Mouse (Mus musculus) NIH3T3 (cell line): ENCODE results near the gene A3galt2.
A peak's percentile ranks its signal among the peaks of the same experiment; 100 is the strongest.

Experiments used
- DNase-seq: peaks from one replicate; pipeline ENCODE4 v3.0.0-alpha.2; 2012; ENCODE audit warnings: low read depth

A3galt2 gene

DNA sequence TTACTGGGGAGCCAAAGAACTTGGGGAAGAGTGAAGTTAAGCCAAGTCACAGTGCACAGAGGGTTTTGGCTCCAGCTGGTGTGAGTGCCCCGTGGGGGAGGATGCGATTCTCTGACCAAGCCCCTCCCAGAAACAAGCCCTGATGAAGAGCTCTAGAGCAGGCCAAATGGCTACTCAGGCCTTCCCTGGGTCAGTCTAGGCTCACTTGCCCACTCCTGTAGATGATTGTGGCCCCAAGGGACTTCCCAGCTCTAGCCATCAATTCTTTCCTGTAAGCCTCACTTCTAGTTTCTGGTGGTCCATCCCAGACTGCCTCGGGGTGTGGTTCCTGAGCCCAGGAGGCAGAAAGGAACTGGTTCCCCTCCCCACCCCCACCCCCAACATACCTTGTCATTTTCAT, at the start of gene A3galt2:
Gene A3galt2 (plus strand): TSS at position 301 of the 400 bp plus-strand sequence.
- no peak for DNase-seq

DNA sequence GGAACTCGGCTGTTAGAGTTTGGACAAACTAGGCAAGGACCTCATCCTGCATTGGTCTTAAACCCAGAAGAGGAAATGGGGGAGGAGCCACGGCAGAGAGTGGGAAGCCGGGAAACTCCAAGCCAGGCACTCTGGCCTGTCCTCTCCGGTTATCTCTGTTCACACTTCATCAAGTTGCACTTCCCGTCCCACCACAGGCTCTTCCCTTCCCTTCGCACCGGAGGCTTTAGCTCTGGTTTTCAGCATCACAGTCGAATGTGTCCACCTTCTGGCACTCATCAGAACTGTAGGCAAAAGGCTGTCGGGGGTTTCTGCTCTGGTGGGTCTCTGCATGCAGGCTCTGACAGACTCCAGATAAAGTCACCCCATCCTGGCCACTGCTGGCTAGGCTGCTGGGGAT, 48.5 kb upstream of the A3galt2 start:
- DNase-seq, result peak; percentile 51

DNA sequence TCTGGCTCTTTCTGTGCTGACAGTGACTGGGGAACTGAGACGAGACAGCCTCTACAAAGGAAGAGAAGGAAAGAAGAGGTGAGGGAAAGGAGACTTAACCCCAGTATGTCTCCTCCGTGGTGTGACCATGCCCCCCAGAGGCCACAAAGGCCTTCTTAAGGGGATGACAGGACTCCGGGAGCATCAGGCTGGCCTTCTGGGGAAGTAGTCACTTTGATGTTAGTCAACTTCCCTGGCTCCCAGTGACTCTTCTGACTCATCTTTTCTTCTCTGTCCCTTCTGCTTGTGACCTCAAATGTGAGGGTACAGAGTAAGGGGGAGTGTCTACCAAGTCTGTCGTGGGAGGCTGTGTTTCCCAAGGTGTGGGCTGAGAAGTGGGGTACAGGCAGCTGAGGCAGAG, 47.8 kb upstream of the A3galt2 start:
- DNase-seq, result no peak

DNA sequence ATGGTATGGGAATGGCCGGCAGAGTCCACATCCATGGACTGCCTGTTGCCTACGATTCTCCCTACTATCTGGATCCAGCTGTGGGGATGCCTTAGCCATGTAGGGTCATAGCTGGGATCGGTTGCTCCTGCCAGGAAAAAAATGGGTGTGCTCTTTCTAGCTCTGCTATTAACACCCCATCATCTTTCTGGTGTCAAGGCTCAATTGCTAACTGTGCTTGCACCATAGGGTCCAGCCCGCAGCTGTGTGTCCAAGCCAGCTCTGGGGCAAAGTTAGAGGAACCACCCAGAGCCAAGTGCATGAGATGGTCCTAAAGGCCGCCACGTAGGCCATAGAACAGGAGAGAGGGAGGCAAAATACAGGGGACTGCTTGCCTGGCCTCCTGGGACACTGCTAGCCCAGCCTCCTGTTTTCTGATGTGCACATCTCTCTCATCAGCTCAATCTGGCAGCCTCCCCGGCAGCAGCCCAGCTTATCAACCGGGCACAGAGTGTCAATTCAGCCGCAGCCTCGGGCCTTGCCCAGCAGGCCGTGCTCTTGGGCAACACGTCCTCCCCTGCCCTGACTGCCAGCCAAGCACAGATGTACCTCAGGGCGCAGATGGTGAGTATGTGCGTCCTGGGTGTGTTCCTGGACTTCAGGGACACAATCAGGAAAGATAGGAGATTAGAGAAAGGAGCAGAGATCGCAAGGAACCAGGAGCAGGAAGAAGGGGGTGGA, 45.9 kb upstream of the A3galt2 start:
- DNase-seq, result no peak

DNA sequence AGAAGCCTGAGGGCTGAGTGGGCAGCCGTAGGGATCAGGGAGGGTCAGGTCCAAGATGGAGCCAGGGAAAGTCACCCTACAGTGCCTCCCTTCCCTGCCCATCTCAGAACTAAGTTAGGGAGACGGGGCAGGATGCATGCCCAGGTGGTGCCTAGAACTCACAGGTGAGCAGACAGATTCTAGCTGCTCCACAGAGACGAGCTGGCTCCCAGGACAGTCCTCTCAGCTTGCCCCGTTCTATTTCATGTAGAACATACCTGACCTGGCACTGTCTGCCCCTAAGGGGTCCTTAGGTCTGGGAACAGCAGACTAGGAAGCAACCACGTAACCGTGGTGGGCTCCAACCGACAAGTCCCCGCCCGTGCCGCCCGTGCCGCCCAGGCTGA, 45.4 kb upstream of the A3galt2 start:
- DNase-seq, result no peak

DNA sequence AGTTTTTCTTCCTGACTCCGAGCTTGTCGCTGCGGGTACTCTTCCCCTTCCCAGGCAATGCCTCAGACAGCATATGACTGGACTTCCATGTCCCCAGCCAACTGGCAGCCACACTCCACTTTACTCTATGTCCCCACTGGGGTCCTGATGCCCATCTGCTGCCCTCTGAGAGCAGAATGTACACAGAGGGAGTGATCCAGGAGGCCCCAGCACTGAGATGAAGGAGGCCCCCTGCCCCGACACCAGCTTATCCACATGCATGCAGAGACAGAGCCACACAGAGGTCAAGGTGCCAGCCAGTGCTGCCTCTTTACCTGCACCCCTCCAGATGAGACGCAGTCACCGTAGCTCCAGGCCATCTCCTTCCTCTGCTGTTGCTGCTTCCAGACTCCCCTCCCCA, 44.9 kb upstream of the A3galt2 start:
- no peak for DNase-seq

DNA sequence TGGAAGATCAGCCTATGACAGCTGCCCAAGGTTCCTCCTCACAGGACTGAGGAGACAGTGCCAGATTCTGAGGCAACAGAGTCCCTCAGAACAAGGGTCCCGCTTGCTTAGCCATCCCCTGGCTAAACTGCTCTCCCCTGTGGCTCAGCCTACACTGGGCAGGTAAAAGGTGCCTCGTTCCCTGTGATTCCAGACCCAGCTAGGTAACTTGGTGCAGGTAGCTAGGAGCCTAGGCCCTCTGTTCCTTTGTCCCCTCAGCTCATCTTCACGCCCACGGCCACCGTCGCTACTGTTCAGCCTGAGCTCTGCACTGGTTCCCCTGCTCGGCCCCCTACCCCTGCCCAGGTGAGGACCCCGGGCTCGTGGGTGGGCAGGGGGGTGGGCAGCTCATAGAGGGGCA, 44.4 kb upstream of the A3galt2 start:
- DNase-seq, result no peak

DNA sequence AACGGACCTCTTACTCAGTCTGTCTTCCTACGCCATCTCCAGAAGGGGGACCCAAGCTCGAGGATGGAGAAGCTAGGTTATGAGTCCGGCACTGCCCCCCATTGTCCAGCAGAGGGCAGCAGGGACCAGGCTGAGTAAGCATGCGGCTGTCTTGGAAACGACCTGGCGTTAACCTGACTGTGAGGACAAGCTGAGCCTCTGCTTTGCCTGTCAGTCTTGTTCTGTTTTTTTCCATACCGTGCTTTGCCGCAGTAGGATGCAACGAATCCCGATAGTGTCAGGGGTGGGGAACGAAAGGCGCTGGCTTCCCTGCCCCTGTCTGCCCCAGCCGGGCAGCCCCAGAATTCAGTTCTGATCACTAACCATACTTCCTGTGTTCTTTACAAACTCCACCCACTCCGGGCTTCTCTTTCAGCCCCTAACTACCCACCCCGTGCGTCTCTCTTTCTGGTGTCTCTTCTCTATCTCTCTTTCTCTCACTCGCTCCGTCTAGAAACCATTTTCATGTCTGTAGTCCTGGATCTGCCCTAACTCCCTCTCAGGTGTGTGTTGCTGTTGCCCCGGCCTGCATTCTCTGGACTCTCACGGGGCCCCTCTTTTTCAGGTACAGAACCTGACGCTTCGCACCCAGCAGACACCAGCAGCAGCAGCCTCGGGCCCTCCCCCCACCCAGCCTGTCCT, 43.6 kb upstream of the A3galt2 start:
- DNase-seq, result peak; percentile 99

DNA sequence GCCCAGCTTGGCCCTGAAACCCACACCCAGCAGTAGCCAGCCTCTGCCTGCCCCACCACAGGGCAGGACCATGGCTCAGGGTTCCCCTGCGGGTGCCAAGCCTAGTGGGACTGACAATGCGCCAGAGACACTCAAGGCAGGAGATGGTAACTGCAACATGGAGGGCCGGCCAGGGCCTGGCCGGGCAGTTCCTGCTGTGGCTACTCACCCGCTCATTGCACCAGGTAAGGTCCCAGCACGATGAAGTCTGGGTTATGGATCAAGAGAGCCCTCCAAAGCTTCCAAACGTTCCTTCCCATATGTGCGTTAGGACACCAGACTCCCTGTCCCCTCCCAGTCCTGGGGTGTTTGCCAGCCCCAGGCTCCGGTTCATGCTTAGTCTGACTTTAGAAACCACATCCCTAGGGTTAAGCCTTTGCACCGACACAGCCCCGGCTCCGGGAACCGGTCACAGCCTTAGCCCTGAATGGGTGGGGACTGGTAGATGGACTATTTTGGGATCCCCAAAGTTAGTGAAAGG, 43.0 kb upstream of the A3galt2 start:
- DNase-seq, result peak; percentile 37

DNA sequence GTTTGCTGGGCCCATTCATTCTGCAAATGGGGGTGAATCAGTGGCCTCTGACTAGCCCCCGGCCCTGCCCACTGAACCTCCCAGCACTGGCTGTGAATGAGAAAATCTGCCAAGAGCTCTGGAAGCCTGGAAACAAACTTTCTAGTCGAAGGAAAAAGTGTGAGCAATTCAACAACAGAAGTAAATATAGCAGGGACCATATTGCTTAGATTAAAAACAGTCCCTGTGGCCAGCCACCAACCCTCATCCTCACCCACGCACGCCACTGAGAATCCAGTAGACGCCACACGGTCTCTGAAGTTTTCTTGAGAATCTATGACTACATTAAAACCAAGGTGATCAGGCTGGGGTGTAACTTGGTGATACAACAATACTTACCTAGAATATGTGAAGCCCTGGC, 42.2 kb upstream of the A3galt2 start:
- peak; percentile 38 for DNase-seq

DNA sequence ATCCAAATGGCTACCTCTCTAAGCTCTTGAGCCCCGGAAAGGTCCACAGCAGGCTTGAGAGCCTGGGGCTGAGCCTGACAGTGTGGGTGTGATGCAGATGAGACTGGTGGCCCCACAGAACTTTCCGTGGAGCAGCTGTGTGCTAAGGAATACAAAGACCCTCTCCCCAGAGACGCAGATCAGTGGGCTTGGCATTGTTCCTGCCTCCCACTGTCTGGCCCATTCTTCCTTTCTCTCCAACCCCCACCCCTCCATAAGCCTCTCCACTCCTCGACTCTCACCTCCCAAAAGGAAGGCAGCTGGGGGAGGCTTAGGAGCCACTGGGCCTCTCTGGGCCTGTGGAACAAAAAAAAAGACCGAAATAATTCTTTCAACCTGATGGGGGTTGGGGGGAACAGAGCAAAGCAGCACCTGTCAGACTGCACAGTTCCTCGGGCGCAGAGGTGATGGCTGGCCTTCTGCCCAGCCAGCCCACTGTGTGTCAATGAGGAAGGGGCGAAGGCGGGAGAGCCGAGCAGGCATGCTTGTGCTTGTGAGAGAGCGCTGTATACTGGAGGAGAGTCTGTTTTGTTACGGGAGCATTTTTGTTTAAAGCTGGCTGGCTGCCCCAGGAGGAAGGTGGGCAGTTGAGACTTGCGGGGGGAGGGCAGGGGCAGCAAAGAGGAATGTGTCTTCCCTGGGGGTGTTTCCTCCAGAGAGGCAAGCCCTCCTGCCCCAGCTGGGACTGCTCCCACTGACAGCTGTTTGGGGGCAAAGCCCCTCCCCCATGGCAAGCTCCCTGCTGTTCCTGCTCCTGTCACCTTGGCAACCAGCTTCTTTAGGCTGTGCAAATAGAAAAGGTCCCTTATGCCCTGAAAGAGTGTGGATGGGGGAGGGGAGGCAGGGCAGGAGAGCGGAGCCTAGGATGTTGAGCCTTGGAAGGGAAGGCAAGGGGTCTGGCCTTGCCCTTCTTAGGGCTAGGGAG, 39.6 kb upstream of the A3galt2 start:
- DNase-seq, result no peak

DNA sequence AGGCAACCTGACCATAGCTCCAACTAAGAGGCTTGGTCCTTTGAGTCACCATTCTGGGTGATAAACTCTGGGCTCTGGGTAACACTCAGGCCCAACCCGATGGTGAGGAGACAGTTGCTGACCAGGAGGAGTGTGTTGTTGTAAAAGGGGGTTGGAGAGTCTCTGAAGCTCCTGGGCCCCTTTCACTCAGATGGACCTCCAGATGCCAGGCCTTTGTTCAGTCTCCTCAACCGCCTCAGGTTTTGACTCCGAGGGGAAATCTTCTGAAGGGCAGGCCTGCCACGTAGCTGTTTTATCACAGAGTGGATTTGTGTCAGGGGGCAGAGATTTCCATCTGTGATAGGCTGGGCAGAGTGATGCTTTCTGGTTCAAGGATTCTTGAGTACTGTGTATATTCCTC, 38.9 kb upstream of the A3galt2 start:
- DNase-seq, result no peak

DNA sequence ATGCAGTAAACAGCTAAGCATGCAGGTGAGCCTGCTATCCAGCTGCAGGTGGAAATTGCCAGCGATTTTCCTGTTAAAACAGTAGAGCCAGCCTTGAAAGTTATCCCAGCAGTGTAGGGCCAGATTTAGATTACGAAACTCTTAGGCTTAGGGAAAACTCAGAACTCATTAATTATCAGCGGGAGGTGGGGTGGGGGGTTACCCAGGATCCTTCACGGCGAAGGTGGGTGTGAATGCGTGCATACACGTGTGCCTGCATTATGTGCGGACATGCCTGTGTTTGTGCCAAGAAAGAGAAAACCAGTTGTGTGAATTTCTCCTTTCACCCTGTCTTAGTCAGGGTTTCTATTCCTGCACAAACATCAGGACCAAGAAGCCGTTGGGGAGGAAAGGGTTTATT, 38.4 kb upstream of the A3galt2 start:
- no peak for DNase-seq

DNA sequence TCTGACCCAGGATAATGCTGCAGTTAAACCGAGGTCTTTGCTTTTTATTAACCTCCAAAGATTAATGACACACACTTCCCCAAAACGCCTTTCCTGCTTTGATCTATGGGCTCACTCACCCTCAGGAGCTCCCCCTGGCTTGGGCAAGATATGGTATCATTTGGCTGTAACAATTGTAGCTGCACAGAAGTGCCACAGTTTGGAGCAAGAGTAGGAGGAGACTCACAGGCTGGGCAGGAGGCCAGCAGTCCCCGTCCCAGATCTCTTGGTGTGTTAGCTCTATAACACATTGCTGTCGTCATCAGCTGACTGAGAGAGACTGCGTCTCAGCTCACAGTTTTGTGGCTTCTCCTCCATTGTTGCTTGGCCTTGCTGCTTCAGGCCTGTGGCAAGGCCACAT, 35.1 kb upstream of the A3galt2 start:
- peak; percentile 59 for DNase-seq

DNA sequence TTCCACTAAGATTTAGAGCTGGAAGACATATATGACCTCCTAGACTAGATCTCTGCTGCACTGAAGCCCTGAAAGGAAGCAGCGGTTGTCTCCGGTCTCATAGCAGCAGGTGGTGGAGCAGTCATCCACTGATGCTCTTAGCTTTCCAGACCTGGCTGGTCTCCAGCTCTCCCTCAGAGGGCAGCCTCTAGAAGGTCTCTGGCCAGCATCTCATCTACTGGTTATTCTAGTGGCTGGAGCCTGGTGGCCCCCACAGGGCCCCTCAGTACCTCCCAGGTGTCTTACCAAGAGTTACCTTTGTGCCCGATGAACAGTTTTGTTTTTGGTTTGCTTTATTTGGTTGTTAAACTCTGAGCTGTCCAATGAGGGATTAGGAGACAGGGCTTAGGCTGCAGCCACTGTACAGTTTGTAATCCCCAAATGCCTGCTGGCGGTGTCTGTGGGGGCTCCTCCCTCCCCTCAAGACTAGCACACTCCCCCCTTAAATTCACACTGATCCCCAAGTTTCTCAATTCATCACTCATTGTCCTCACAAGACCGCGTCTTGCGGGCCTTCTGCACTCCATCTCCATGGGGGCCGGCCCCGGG, 34.0 kb upstream of the A3galt2 start:
- DNase-seq, result no peak

DNA sequence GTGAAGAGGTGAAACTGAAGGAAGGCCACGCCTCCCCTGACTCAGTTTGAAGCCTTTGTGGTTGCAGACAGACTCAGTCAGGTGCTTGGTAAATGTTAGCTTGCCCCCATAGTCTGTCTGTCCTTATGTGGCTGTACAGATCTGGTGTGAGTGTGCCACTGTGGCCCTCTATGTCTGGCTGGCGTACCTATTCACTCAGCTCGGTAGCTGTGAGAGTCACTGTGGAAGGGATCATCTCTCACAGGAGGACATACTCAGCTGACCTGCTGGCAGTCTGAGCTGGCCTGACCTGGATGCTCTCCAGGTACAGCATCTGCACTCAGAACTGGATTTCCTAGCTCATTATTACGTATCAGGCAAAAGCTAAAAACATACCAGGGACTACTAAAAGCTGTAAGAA, 33.4 kb upstream of the A3galt2 start:
- no peak for DNase-seq

DNA sequence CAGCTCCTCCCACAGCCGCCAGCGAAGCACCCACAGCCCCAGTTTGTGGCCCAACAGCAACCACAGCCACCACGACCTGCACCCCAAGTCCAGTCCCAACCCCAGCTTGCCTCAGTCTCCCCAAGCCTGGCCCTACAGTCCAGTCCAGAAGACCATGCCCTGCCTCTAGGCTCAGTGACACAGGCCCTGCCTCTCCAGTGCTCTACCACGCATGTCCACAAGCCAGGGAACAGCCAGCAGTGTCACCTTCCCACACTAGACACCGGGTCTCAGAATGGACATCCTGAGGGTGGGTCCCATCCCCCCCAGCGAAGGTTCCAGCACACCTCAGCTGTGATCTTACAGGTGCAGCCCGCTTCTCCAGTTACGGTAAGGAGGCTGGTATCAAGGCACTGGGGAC, 32.2 kb upstream of the A3galt2 start:
- DNase-seq, result no peak

DNA sequence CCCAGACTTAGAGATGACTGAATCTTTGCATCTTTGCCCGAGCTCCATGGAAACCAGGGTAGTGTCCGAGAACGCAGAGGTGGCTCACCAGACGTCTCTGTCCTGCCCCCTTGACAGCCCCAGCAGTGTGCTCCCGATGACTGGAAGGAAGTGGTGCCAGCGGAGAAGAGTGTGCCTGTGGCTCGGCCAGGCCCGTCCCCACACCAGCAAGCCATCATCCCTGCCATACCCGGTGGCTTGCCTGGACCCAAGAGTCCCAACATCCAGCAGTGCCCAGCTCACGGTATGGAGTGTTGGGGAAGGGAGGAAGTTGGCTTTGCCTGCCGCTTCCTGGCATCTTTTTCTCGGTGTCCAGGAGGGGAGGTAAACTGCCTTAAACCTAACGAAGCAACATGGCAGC, 31.7 kb upstream of the A3galt2 start:
- DNase-seq, result no peak

DNA sequence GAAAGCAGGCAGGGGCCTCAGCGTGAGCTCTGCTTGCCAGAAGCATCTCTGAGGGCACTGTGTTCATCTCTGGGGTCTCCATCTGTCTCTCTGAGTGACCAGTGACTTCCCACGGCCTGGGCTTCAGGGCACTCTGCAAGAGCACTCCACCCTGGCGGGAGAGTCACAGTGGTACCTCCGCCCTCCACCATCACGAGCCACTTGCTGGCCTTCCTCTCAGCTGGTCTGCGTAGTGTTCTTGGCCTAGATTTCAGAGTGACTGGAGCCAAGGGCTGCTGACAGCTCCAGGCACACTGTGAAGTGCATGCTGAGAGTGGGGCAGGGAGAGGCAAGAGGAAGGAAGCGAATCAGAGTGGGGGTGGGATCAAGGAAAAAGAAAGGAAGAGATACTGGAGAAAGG, 31.1 kb upstream of the A3galt2 start:
- no peak for DNase-seq

DNA sequence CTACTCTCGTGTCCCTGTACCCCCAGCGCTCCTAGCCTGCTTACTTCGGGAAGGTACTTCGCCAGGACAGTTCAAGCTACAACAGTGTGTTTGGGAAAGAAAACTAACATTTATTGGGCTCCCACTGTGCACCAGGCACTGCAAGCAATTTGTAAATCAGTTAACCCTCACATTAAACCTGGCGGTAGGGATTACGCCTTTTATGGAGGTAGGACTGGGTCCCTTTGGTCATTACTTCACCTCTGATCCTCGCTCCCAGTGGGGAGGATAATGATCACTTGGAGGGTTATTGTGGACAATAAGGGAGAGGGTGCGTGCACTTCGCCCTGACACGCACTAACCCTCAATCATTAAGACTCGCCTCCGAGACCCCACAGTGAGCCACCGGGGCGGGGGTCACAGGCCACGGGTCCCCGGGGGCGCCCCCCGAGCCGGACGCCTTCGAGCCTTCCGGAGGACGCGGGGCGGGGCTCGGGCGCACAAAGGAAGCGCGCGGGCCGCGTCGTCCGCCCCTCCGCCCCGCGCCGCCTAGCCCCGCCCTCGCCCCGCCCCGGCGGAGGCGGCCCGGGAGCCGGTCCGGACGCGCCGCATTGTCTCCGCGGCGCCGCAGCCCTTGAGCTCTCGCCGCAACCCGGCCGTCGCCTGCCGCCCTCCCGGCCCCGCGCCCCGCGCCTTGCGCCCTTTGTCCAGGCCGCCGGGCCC, 28.0 kb upstream of the A3galt2 start:
- peak; percentile 93 for DNase-seq

DNA sequence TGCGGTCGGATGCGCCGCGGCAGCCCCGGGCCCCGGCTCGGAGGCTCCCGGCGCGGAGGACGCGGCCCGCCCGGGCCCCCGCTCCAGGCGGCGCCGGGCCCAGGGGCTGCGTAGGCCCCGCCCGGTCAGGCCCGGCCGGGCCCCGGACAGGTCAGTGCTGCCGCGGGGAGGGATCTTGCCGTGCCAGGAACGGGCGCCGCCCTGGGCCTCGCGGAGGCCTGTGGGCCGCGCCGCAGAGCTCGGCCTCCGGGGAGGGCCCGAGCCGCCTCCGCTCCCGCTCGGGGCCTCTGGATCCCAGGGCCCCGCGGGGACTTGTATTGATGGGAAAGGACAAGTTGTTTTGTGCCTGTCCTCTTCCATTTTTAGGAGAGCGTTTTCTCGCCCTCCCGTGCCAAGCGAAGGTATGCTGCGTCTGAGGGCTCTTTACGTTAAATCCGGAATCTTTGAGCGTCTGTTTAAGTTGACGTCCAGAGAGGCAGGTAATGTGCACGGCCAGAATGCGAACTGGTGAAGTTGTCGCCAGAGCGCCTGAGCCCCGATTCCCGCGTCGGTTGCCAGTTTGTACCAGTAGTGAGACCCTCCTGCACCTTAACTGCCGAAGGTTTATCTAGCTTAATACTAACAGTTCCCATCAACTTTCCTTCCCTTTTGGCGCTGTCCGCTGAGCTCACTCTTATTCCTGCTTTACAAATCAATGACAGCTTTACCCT, 27.3 kb upstream of the A3galt2 start:
- DNase-seq, result peak; percentile 74
